Mouse (Mus musculus): ENCODE results near the gene Amz2. TPM values are rescaled to one million over a fixed set of nuclear protein-coding genes. Genes with fewer than 3 reads are reported as not detected.

Gene Amz2
- polyA plus RNA-seq, 1 experiment from 2014 or later: 46.0 TPM

- H3K9me3 ChIP-seq (replicated peaks): no peaks in the 10 kb centered on the region
- H3K27me3 ChIP-seq (ENCODE audit: low read depth, poor library complexity, severe bottlenecking): peaks cover 29% of the 10 kb centered on the region
- no peak overlapping the region for H3K27ac ChIP-seq (replicated peaks)
- H3K36me3 ChIP-seq: no peaks in the 10 kb centered on the region
- WGBS: 77% methylated on average over 13 of the region's 13 CpGs
- peaks cover 82% of the 10 kb centered on the region for H3K4me1 ChIP-seq
- DNase-seq (ENCODE audit: low spot score): peak; percentile 26
- H3K4me3 ChIP-seq: no peak overlapping the region
Measured at GRCm38 (mm10) chr11:109474836-109475235, 49.1 kb downstream of the Amz2 start.

- Histone ChIP-seq H3K27ac (replicated peaks) (peak overlapping the region; percentile 84), H3K27me3 (ENCODE audit: low read depth, poor library complexity, severe bottlenecking) (peaks cover 23% of the 10 kb centered on the region), H3K9me3 (replicated peaks) (no peaks in the 10 kb centered on the region), H3K36me3 (no peaks in the 10 kb centered on the region), H3K4me1 (peaks cover 82% of the 10 kb centered on the region), H3K4me3 (0 out of 2 replicates have a peak overlapping the region, but pooled peaks have one; percentile 18)
- 69% methylated on average over 4 of the region's 4 CpGs for WGBS
- peak; percentile 18 for DNase-seq (ENCODE audit: low spot score)
Measured at GRCm38 (mm10) chr11:109475717-109476116, 50.0 kb downstream of the Amz2 start.

GRCm38 (mm10) chr11:109476241-109476640, 50.5 kb downstream of the Amz2 start:
- DNase-seq (ENCODE audit: low spot score): peak; percentile 61
- WGBS: 17% methylated on average over 2 of the region's 2 CpGs
- Histone ChIP-seq H3K27me3 (ENCODE audit: low read depth, poor library complexity, severe bottlenecking) (peaks cover 17% of the 10 kb centered on the region), H3K4me1 (peaks cover 77% of the 10 kb centered on the region), H3K36me3 (no peaks in the 10 kb centered on the region), H3K9me3 (replicated peaks) (no peaks in the 10 kb centered on the region), H3K27ac (replicated peaks) (peak overlapping the region; percentile 84), H3K4me3 (peak overlapping the region; percentile 18)

GRCm38 (mm10) chr11:109476653-109477052, 50.9 kb downstream of the Amz2 start:
- no peak for DNase-seq (ENCODE audit: low spot score)
- Histone ChIP-seq H3K27me3 (ENCODE audit: low read depth, poor library complexity, severe bottlenecking) (peaks cover 13% of the 10 kb centered on the region), H3K4me1 (peaks cover 72% of the 10 kb centered on the region), H3K9me3 (replicated peaks) (no peaks in the 10 kb centered on the region), H3K27ac (replicated peaks) (peak overlapping the region; percentile 84), H3K36me3 (no peaks in the 10 kb centered on the region), H3K4me3 (peak overlapping the region; percentile 18)
- 28% methylated on average over 6 of the region's 6 CpGs for WGBS

GRCm38 (mm10) chr11:109477606-109478380, 52.0 kb downstream of the Amz2 start:
- peak overlapping the region; percentile 84 for H3K27ac ChIP-seq (replicated peaks)
- H3K4me3 ChIP-seq: no peak overlapping the region
- no peak for DNase-seq (ENCODE audit: low spot score)
- H3K4me1 ChIP-seq: peaks cover 63% of the 10 kb centered on the region
- H3K36me3 ChIP-seq: no peaks in the 10 kb centered on the region
- peaks cover 12% of the 10 kb centered on the region; the same call in 1 of the 2 replicates for H3K27me3 ChIP-seq (ENCODE audit: low read depth, poor library complexity, severe bottlenecking)
- no peaks in the 10 kb centered on the region for H3K9me3 ChIP-seq (replicated peaks)
- WGBS: 58% methylated on average over 16 of the region's 16 CpGs

- 47% methylated on average over 16 of the region's 16 CpGs for WGBS
- no peak for DNase-seq (ENCODE audit: low spot score)
- Histone ChIP-seq H3K27ac (replicated peaks) (0 out of 2 replicates have a peak overlapping the region, but pooled peaks have one; percentile 28), H3K27me3 (ENCODE audit: low read depth, poor library complexity, severe bottlenecking) (peaks cover 10% of the 10 kb centered on the region; the same call in 1 of the 2 replicates), H3K4me3 (no peak overlapping the region), H3K4me1 (peaks cover 53% of the 10 kb centered on the region), H3K36me3 (no peaks in the 10 kb centered on the region), H3K9me3 (replicated peaks) (no peaks in the 10 kb centered on the region)
Measured at GRCm38 (mm10) chr11:109479575-109480285, 54.0 kb downstream of the Amz2 start.

GRCm38 (mm10) chr11:109480440-109480839, 54.7 kb downstream of the Amz2 start:
- 88% methylated on average over 8 of the region's 8 CpGs for WGBS
- Histone ChIP-seq H3K27ac (replicated peaks) (no peak overlapping the region), H3K4me3 (no peak overlapping the region), H3K27me3 (ENCODE audit: low read depth, poor library complexity, severe bottlenecking) (0 out of 2 replicates have a peak, but pooled peaks cover 3% of the 10 kb centered on the region), H3K36me3 (no peaks in the 10 kb centered on the region), H3K9me3 (replicated peaks) (no peaks in the 10 kb centered on the region), H3K4me1 (peaks cover 48% of the 10 kb centered on the region)
- DNase-seq (ENCODE audit: low spot score): no peak

- no peak for DNase-seq (ENCODE audit: low spot score)
- no peak overlapping the region for H3K27ac ChIP-seq (replicated peaks)
- no peaks in the 10 kb centered on the region for H3K9me3 ChIP-seq (replicated peaks)
- no peaks in the 10 kb centered on the region for H3K27me3 ChIP-seq (ENCODE audit: low read depth, poor library complexity, severe bottlenecking)
- 85% methylated on average over 15 of the region's 15 CpGs for WGBS
- H3K4me3 ChIP-seq: no peak overlapping the region
- no peaks in the 10 kb centered on the region for H3K36me3 ChIP-seq
- H3K4me1 ChIP-seq: peaks cover 7% of the 10 kb centered on the region
Measured at GRCm38 (mm10) chr11:109485398-109486045, 59.8 kb downstream of the Amz2 start.

GRCm38 (mm10) chr11:109487111-109487510, 61.4 kb downstream of the Amz2 start:
- Histone ChIP-seq H3K36me3 (no peaks in the 10 kb centered on the region), H3K27me3 (ENCODE audit: low read depth, poor library complexity, severe bottlenecking) (no peaks in the 10 kb centered on the region), H3K27ac (replicated peaks) (no peak overlapping the region), H3K4me1 (peaks cover 7% of the 10 kb centered on the region), H3K9me3 (replicated peaks) (no peaks in the 10 kb centered on the region), H3K4me3 (no peak overlapping the region)
- WGBS: 31% methylated on average over 1 of the region's 1 CpGs
- no peak for DNase-seq (ENCODE audit: low spot score)

GRCm38 (mm10) chr11:109487991-109488684, 62.4 kb downstream of the Amz2 start:
- H3K4me1 ChIP-seq: peaks cover 7% of the 10 kb centered on the region
- H3K9me3 ChIP-seq (replicated peaks): no peaks in the 10 kb centered on the region
- no peak for DNase-seq (ENCODE audit: low spot score)
- H3K4me3 ChIP-seq: no peak overlapping the region
- no peak overlapping the region for H3K27ac ChIP-seq (replicated peaks)
- H3K27me3 ChIP-seq (ENCODE audit: low read depth, poor library complexity, severe bottlenecking): no peaks in the 10 kb centered on the region
- H3K36me3 ChIP-seq: no peaks in the 10 kb centered on the region
- WGBS: 83% methylated on average over 10 of the region's 10 CpGs

- H3K4me1 ChIP-seq: peaks cover 10% of the 10 kb centered on the region
- H3K27me3 ChIP-seq (ENCODE audit: low read depth, poor library complexity, severe bottlenecking): no peaks in the 10 kb centered on the region
- 83% methylated on average over 2 of the region's 2 CpGs for WGBS
- no peak overlapping the region for H3K27ac ChIP-seq (replicated peaks)
- no peaks in the 10 kb centered on the region for H3K36me3 ChIP-seq
- H3K4me3 ChIP-seq: no peak overlapping the region
- H3K9me3 ChIP-seq (replicated peaks): no peaks in the 10 kb centered on the region
- DNase-seq (ENCODE audit: low spot score): no peak
Measured at GRCm38 (mm10) chr11:109489763-109490162, 64.0 kb downstream of the Amz2 start.

GRCm38 (mm10) chr11:109491844-109492243, 66.1 kb downstream of the Amz2 start:
- 83% methylated on average over 4 of the region's 4 CpGs for WGBS
- Histone ChIP-seq H3K4me3 (no peak overlapping the region), H3K27ac (replicated peaks) (no peak overlapping the region), H3K36me3 (no peaks in the 10 kb centered on the region), H3K9me3 (replicated peaks) (no peaks in the 10 kb centered on the region), H3K4me1 (peaks cover 30% of the 10 kb centered on the region), H3K27me3 (ENCODE audit: low read depth, poor library complexity, severe bottlenecking) (no peaks in the 10 kb centered on the region; the same call in 1 of the 2 replicates)
- DNase-seq (ENCODE audit: low spot score): no peak
